Mouse (Mus musculus): ENCODE results near the gene Fam214a. TPM values are rescaled to one million over a fixed set of nuclear protein-coding genes. Genes with fewer than 3 reads are reported as not detected.

Gene Fam214a
- polyA plus RNA-seq, 1 experiment from 2014 or later, result 28.1 TPM

DNA sequence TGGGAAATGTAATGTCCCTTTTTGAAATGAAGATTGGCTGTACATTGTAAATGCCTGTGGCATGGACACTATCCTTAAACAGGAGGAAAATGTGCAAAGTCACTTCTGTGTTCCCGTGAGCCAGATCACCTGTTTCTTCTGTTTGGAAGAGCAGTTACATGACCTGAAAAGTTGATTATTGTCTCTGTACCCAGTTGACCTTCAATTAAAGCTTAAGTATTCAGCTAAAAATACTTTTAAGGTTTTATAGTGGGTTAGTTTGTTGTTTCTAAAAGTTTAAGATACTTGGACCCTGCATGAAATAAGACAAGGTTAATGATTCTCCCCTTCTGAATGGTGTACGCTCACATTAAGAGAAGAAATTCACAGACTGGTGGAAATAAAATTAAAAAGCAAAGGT, 87.9 kb downstream of the Fam214a start:
- 90% methylated on average over 2 of the region's 2 CpGs for WGBS
- Histone ChIP-seq H3K9me3 (ENCODE audit: control insufficient read depth, low read length) (no peaks in the 10 kb centered on the region), H3K27ac (no peak overlapping the region), H3K9ac (no peak overlapping the region), H3K4me2 (replicated peaks) (no peak overlapping the region), H3K27me3 (ENCODE audit: control insufficient read depth, insufficient read depth, low read length) (no peaks in the 10 kb centered on the region), H3K36me3 (replicated peaks; ENCODE audit: control insufficient read depth, insufficient read depth) (peaks cover 13% of the 10 kb centered on the region), H3K4me1 (replicated peaks; ENCODE audit: control insufficient read depth, insufficient read depth, low read length) (peaks cover 6% of the 10 kb centered on the region), H3K4me3 (replicated peaks; ENCODE audit: low read length) (no peak overlapping the region)
- ATAC-seq (ENCODE audit: low FRiP score) (no peak), DNase-seq (ENCODE audit: low spot score) (no peak)

DNA sequence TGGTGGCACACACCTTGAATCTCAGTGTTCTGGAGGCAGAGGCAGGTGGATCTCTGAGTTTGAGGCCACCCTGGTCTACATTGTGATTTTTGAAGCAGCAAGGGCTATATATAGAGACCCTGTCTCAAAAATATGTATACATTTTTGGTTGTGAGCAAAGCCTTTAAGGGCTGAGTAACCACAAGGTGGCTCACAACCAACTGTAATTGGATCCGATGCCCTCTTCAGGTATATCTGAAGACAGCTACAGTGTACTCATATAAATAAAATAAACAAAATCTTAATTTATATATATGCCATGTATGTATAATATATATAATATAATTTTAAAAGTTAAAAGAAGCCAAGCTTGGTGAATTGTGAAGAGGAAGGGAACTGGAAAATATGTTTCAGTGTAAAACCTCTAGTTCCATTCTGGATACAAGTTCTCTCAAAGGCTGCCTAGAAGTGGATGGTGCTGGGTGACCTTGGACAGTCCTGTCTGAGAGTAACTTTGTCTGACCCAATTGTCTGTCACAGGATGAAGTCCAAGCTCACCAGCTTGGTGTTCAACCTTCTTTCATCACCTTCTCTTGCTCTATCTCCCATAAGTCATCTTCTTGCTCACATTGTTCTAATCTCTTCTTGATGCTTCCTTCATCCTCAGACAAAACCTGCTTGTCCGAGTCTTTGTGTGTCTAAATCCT, 89.3 kb downstream of the Fam214a start:
- ATAC-seq (ENCODE audit: low FRiP score), result no peak
- Histone ChIP-seq H3K9ac (no peak overlapping the region), H3K9me3 (ENCODE audit: control insufficient read depth, low read length) (no peaks in the 10 kb centered on the region), H3K36me3 (replicated peaks; ENCODE audit: control insufficient read depth, insufficient read depth) (peaks cover 25% of the 10 kb centered on the region), H3K4me3 (replicated peaks; ENCODE audit: low read length) (no peak overlapping the region), H3K27me3 (ENCODE audit: control insufficient read depth, insufficient read depth, low read length) (no peaks in the 10 kb centered on the region), H3K4me1 (replicated peaks; ENCODE audit: control insufficient read depth, insufficient read depth, low read length) (peaks cover 6% of the 10 kb centered on the region), H3K4me2 (replicated peaks) (no peak overlapping the region), H3K27ac (no peak overlapping the region)
- DNase-seq (ENCODE audit: low spot score), result no peak
- 90% methylated on average over 2 of the region's 2 CpGs for WGBS

GRCm38 (mm10) chr9:75043191-75043590, 90.5 kb downstream of the Fam214a start:
- no peak for ATAC-seq (ENCODE audit: low FRiP score)

DNA sequence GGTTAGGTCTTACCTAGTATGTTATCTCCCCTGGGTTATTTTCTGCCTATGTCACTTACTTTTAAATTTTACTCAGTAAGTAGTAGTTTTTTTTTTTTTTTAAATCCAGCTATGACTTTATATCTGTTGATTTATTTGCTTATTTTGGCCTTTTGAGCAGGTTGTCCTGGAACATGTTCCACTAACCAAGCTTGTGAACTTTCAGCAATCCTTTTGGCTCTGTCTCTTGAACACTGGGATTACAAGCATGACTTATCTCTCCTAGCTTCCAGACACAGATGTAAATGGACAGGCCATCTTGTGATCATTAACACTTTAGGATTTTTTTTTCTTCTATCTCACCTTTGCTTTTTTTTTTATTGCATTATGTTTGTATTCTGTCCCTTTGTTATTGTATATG, 94.4 kb downstream of the Fam214a start:
- H3K36me3 ChIP-seq (replicated peaks; ENCODE audit: control insufficient read depth, insufficient read depth), result peaks cover 22% of the 10 kb centered on the region
- no peak overlapping the region for H3K4me2 ChIP-seq (replicated peaks)
- ATAC-seq (ENCODE audit: low FRiP score) (no peak), DNase-seq (ENCODE audit: low spot score) (no peak)
- H3K9me3 ChIP-seq (ENCODE audit: control insufficient read depth, low read length), result no peaks in the 10 kb centered on the region
- no peaks in the 10 kb centered on the region for H3K27me3 ChIP-seq (ENCODE audit: control insufficient read depth, insufficient read depth, low read length)
- H3K27ac ChIP-seq, result no peak overlapping the region
- H3K4me1 ChIP-seq (replicated peaks; ENCODE audit: control insufficient read depth, insufficient read depth, low read length), result no peaks in the 10 kb centered on the region
- H3K9ac ChIP-seq, result no peak overlapping the region
- H3K4me3 ChIP-seq (replicated peaks; ENCODE audit: low read length), result no peak overlapping the region

More at GRCm38 (mm10) chr9:75043191-75043590, 90.5 kb downstream of the Fam214a start:
- H3K4me3 ChIP-seq (replicated peaks; ENCODE audit: low read length), result no peak overlapping the region
- WGBS, result 94% methylated on average over 2 of the region's 2 CpGs
- DNase-seq (ENCODE audit: low spot score), result no peak
- no peak overlapping the region for H3K9ac ChIP-seq
- H3K27me3 ChIP-seq (ENCODE audit: control insufficient read depth, insufficient read depth, low read length), result no peaks in the 10 kb centered on the region
- H3K36me3 ChIP-seq (replicated peaks; ENCODE audit: control insufficient read depth, insufficient read depth), result peaks cover 25% of the 10 kb centered on the region
- H3K27ac ChIP-seq, result no peak overlapping the region
- no peak overlapping the region for H3K4me2 ChIP-seq (replicated peaks)
- H3K9me3 ChIP-seq (ENCODE audit: control insufficient read depth, low read length), result no peaks in the 10 kb centered on the region
- peaks cover 6% of the 10 kb centered on the region for H3K4me1 ChIP-seq (replicated peaks; ENCODE audit: control insufficient read depth, insufficient read depth, low read length)

GRCm38 (mm10) chr9:75049100-75049499, 96.4 kb downstream of the Fam214a start:
- DNase-seq (ENCODE audit: low spot score) (no peak), ATAC-seq (ENCODE audit: low FRiP score) (no peak)
- no peaks in the 10 kb centered on the region for H3K9me3 ChIP-seq (ENCODE audit: control insufficient read depth, low read length)
- H3K27me3 ChIP-seq (ENCODE audit: control insufficient read depth, insufficient read depth, low read length), result no peaks in the 10 kb centered on the region
- 76% methylated on average over 3 of the region's 3 CpGs for WGBS
- H3K27ac ChIP-seq, result no peak overlapping the region
- no peak overlapping the region for H3K9ac ChIP-seq
- H3K4me2 ChIP-seq (replicated peaks), result no peak overlapping the region
- no peaks in the 10 kb centered on the region for H3K4me1 ChIP-seq (replicated peaks; ENCODE audit: control insufficient read depth, insufficient read depth, low read length)
- no peak overlapping the region for H3K4me3 ChIP-seq (replicated peaks; ENCODE audit: low read length)
- H3K36me3 ChIP-seq (replicated peaks; ENCODE audit: control insufficient read depth, insufficient read depth), result peaks cover 14% of the 10 kb centered on the region

- peak; percentile 91 for DNase-seq (ENCODE audit: low spot score)
- peaks cover 14% of the 10 kb centered on the region for H3K36me3 ChIP-seq (replicated peaks; ENCODE audit: control insufficient read depth, insufficient read depth)
- 32% methylated on average over 3 of the region's 3 CpGs for WGBS
- H3K4me3 ChIP-seq (replicated peaks; ENCODE audit: low read length), result no peak overlapping the region
- no peaks in the 10 kb centered on the region for H3K4me1 ChIP-seq (replicated peaks; ENCODE audit: control insufficient read depth, insufficient read depth, low read length)
- H3K4me2 ChIP-seq (replicated peaks), result no peak overlapping the region
- H3K9me3 ChIP-seq (ENCODE audit: control insufficient read depth, low read length), result no peaks in the 10 kb centered on the region
- no peak overlapping the region for H3K9ac ChIP-seq
- H3K27ac ChIP-seq, result no peak overlapping the region
- no peaks in the 10 kb centered on the region for H3K27me3 ChIP-seq (ENCODE audit: control insufficient read depth, insufficient read depth, low read length)
- ATAC-seq (ENCODE audit: low FRiP score), result no peak
Measured at GRCm38 (mm10) chr9:75050003-75050402, 97.3 kb downstream of the Fam214a start.

DNA sequence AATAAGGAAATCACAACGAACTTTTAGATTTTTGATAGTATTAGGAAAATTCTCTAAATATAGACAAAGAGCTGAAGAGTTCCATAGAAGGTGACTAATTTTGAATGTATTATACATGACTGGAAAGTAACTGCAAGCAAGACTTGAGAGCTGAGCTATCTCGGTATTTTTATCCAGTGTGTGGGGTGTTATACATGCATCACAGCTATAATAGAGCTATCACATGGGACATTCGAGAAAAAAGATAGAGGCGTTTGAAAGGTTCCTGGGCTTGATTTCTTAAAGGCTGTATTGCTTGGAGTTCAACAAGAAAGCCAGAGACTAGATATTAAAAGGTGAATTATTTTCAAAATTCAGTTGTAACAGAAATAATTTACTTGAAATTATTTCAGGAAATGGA, 99.2 kb downstream of the Fam214a start:
- no peak for DNase-seq (ENCODE audit: low spot score)

DNA sequence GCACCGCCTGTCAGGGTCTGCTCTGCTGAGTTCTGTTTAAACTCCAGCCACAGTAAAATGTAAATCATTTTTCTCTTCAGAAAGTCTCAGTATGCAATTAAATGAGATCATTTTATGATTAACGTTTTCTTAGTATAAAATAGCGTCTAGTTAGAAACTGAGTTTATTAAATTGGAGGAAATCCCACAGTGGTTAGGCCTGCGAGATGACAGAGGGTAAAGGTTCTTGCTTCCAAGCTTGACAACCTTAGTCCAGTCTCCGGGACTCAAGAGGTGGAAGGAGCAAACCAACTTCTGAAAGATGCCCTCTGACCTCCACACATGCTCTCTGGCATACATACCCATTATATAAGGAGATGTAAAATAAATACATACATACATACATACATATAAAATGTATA, 102.4 kb downstream of the Fam214a start:
- 89% methylated on average over 5 of the region's 5 CpGs for WGBS
- Histone ChIP-seq H3K36me3 (replicated peaks; ENCODE audit: control insufficient read depth, insufficient read depth) (peaks cover 29% of the 10 kb centered on the region), H3K4me1 (replicated peaks; ENCODE audit: control insufficient read depth, insufficient read depth, low read length) (no peaks in the 10 kb centered on the region), H3K4me3 (replicated peaks; ENCODE audit: low read length) (no peak overlapping the region), H3K9me3 (ENCODE audit: control insufficient read depth, low read length) (no peaks in the 10 kb centered on the region), H3K4me2 (replicated peaks) (no peak overlapping the region), H3K9ac (no peak overlapping the region), H3K27me3 (ENCODE audit: control insufficient read depth, insufficient read depth, low read length) (no peaks in the 10 kb centered on the region), H3K27ac (no peak overlapping the region)
- DNase-seq (ENCODE audit: low spot score) (no peak), ATAC-seq (ENCODE audit: low FRiP score) (no peak)

More for the DNA sequence above, 99.2 kb downstream of the Fam214a start:
- Histone ChIP-seq H3K4me1 (replicated peaks; ENCODE audit: control insufficient read depth, insufficient read depth, low read length) (no peaks in the 10 kb centered on the region), H3K9ac (no peak overlapping the region), H3K9me3 (ENCODE audit: control insufficient read depth, low read length) (no peaks in the 10 kb centered on the region), H3K4me2 (replicated peaks) (no peak overlapping the region), H3K27me3 (ENCODE audit: control insufficient read depth, insufficient read depth, low read length) (no peaks in the 10 kb centered on the region), H3K4me3 (replicated peaks; ENCODE audit: low read length) (no peak overlapping the region), H3K36me3 (replicated peaks; ENCODE audit: control insufficient read depth, insufficient read depth) (peaks cover 6% of the 10 kb centered on the region), H3K27ac (no peak overlapping the region)
- 91% methylated on average over 4 of the region's 4 CpGs for WGBS
- ATAC-seq (ENCODE audit: low FRiP score), result no peak

- WGBS, result 78% methylated on average over 9 of the region's 9 CpGs
Measured at GRCm38 (mm10) chr9:75064678-75065331, 112.1 kb downstream of the Fam214a start.

More at GRCm38 (mm10) chr9:75064678-75065331, 112.1 kb downstream of the Fam214a start:
- no peak overlapping the region for H3K9ac ChIP-seq
- H3K27ac ChIP-seq, result no peak overlapping the region
- H3K36me3 ChIP-seq (replicated peaks; ENCODE audit: control insufficient read depth, insufficient read depth), result 0 out of 2 replicates have a peak, but pooled peaks cover under 1% of the 10 kb centered on the region
- no peaks in the 10 kb centered on the region for H3K27me3 ChIP-seq (ENCODE audit: control insufficient read depth, insufficient read depth, low read length)
- ATAC-seq (ENCODE audit: low FRiP score) (no peak), DNase-seq (ENCODE audit: low spot score) (no peak)
- no peaks in the 10 kb centered on the region for H3K9me3 ChIP-seq (ENCODE audit: control insufficient read depth, low read length)
- no peak overlapping the region for H3K4me2 ChIP-seq (replicated peaks)
- H3K4me3 ChIP-seq (replicated peaks; ENCODE audit: low read length), result no peak overlapping the region
- no peaks in the 10 kb centered on the region for H3K4me1 ChIP-seq (replicated peaks; ENCODE audit: control insufficient read depth, insufficient read depth, low read length)

All from hindbrain, embryonic 14.5 days (tissue).